Mouse (Mus musculus): Measurements from ENCODE around the gene Manba.
A peak's percentile ranks its signal among the peaks of the same experiment; 100 is the strongest.
"Not testable (repeated sequence)": the region's sequence is repeated elsewhere in the genome, so short reads cannot be mapped to it uniquely, and the experiment has no call there.

The Manba gene

GRCm38 (mm10) chr3:135485128-135485899 lies at the start of gene Manba:
TSS of gene Manba (plus strand) at chr3:135485611.
- DNase-seq (ENCODE audit: low spot score in 2 of 2), result peak; percentile 63 to 72

- no peak for DNase-seq (ENCODE audit: low spot score in 2 of 2)
Measured at GRCm38 (mm10) chr3:135436901-135437616, 48.4 kb upstream of the Manba start.

GRCm38 (mm10) chr3:135437758-135438495 lies 47.5 kb upstream of the Manba start, which contains the start of gene Ube2d3:
TSS of gene Ube2d3 (plus strand) at chr3:135438149.
- peak; percentile 99 for DNase-seq (ENCODE audit: low spot score in 2 of 2)

- peak; percentile 95 to 97 for DNase-seq (ENCODE audit: low spot score in 2 of 2)
Measured at GRCm38 (mm10) chr3:135438531-135438912, 46.9 kb upstream of the Manba start.

GRCm38 (mm10) chr3:135438913-135439531 lies 46.4 kb upstream of the Manba start:
- DNase-seq (ENCODE audit: low spot score in 2 of 2), result peak; percentile 79 to 83

- no peak for DNase-seq (ENCODE audit: low spot score in 2 of 2)
Measured at GRCm38 (mm10) chr3:135439651-135440050, 45.8 kb upstream of the Manba start.

GRCm38 (mm10) chr3:135440221-135440620 lies 45.2 kb upstream of the Manba start:
- DNase-seq (ENCODE audit: low spot score in 2 of 2), result no peak

- no peak for DNase-seq (ENCODE audit: low spot score in 2 of 2)
Measured at GRCm38 (mm10) chr3:135440621-135441020, 44.8 kb upstream of the Manba start.

GRCm38 (mm10) chr3:135444930-135445329 lies 40.5 kb upstream of the Manba start:
- DNase-seq (ENCODE audit: low spot score in 2 of 2), result no peak

- no peak for DNase-seq (ENCODE audit: low spot score in 2 of 2)
Measured at GRCm38 (mm10) chr3:135458981-135459380, 26.4 kb upstream of the Manba start.

- DNase-seq (ENCODE audit: low spot score in 2 of 2), result no peak
Measured at GRCm38 (mm10) chr3:135468402-135468801, 17.0 kb upstream of the Manba start.

- no peak for DNase-seq (ENCODE audit: low spot score in 2 of 2)
Measured at GRCm38 (mm10) chr3:135469146-135469545, 16.3 kb upstream of the Manba start.

GRCm38 (mm10) chr3:135469974-135470373 lies 15.4 kb upstream of the Manba start:
- peak; percentile 37 to 70 for DNase-seq (ENCODE audit: low spot score in 2 of 2)

- DNase-seq (ENCODE audit: low spot score in 2 of 2), result no peak
Measured at GRCm38 (mm10) chr3:135470823-135471222, 14.6 kb upstream of the Manba start.

GRCm38 (mm10) chr3:135475025-135475424 lies 10.4 kb upstream of the Manba start:
- DNase-seq (ENCODE audit: low spot score in 2 of 2), result no peak

GRCm38 (mm10) chr3:135476286-135476685 lies 9.1 kb upstream of the Manba start:
- DNase-seq (ENCODE audit: low spot score in 2 of 2), result no peak

- DNase-seq (ENCODE audit: low spot score in 2 of 2), result no peak
Measured at GRCm38 (mm10) chr3:135476977-135477376, 8.4 kb upstream of the Manba start.

GRCm38 (mm10) chr3:135479090-135479489 lies 6.3 kb upstream of the Manba start:
- DNase-seq (ENCODE audit: low spot score in 2 of 2), result not testable (repeated sequence)

GRCm38 (mm10) chr3:135480767-135481166 lies 4.6 kb upstream of the Manba start:
- DNase-seq (ENCODE audit: low spot score in 2 of 2), result no peak

- DNase-seq (ENCODE audit: low spot score in 2 of 2), result no peak
Measured at GRCm38 (mm10) chr3:135481608-135482007, 3.8 kb upstream of the Manba start.

- DNase-seq (ENCODE audit: low spot score in 2 of 2), result not testable (repeated sequence)
Measured at GRCm38 (mm10) chr3:135484650-135485049, 761 bp upstream of the Manba start.

- DNase-seq (ENCODE audit: low spot score in 2 of 2), result no peak
Measured at GRCm38 (mm10) chr3:135485900-135486241, 460 bp downstream of the Manba start.
